Mouse (Mus musculus) gastrocnemius, adult 2 months (tissue): ENCODE measurements around the gene Tbx1. TPM values are rescaled to one million over a fixed set of nuclear protein-coding genes. Genes with fewer than 3 reads are reported as not detected.

Experiments
- DNase-seq: peaks from one replicate; pipeline ENCODE4 v3.0.0; 2022
- H3K27ac ChIP-seq: fragments of 200-600 bp; 2 replicates; pipeline ENCODE4 v1.8.1; 2022; ENCODE audit warnings: mild to moderate bottlenecking
- H3K4me3 ChIP-seq: fragments of 200-600 bp; 2 replicates; pipeline ENCODE4 v1.8.1; 2022; ENCODE audit warnings: mild to moderate bottlenecking, moderate library complexity
- CTCF ChIP-seq: fragments of 200-600 bp; IDR thresholded peaks from 2 replicates; pipeline ENCODE4 v1.8.1; 2022; ENCODE audit warnings: antibody characterized with exemption, mild to moderate bottlenecking, moderate library complexity
- intact Hi-C: fragments of 180-260 bp; cut with DNase I; formaldehyde crosslinking; loops from one replicate; pipeline ENCODE4 v1.15.1; 2025
- total RNA-seq, 2 experiments: library from RNA; stranded (reverse); gene quantifications; 2 replicates each; pipeline ENCODE4 v1.2.3; 2021

The Tbx1 gene
- total RNA-seq, 2 experiments from 2014 or later: 1.2 to 4.7 TPM

- TF ChIP-seq CTCF: no peak
- intact Hi-C loops: loop anchor here (5.0 kb wide), 1 partner anchor 169 kb away; no protein-coding TSS in a partner anchor
- peak overlapping the region; percentile 82 for H3K27ac ChIP-seq
- peak overlapping the region; percentile 91 for H3K4me3 ChIP-seq
- DNase-seq: peak; percentile 60
Measured at GRCm38 (mm10) chr16:18628206-18628947, 37.9 kb upstream of the Tbx1 start.

GRCm38 (mm10) chr16:18627163-18627562 lies 36.7 kb upstream of the Tbx1 start:
- H3K27ac ChIP-seq: no peak overlapping the region
- TF ChIP-seq CTCF: no peak
- no peak for DNase-seq
- peak overlapping the region; percentile 72 for H3K4me3 ChIP-seq
- intact Hi-C loops: loop anchor here (5.0 kb wide), 1 partner anchor 170 kb away; no protein-coding TSS in a partner anchor

- peak; percentile 90 for DNase-seq
- Histone ChIP-seq H3K4me3 (peak within 1 kb of the TSS; percentile 72), H3K27ac (peak within 1 kb of the TSS; percentile 46)
- TF ChIP-seq CTCF: peak; percentile 97; the same call in 1 of the 2 replicates
- intact Hi-C loops: loop anchor here (1.0 to 5.0 kb wide), 2 partner anchors 52 to 171 kb away; no protein-coding TSS in a partner anchor
Measured at GRCm38 (mm10) chr16:18626376-18626878, 36.0 kb upstream of the Tbx1 start, which contains the start of gene Gm49601. Gm49601 (minus strand) TSS chr16:18626427.

GRCm38 (mm10) chr16:18625791-18626311 lies 35.4 kb upstream of the Tbx1 start:
- Histone ChIP-seq H3K27ac (peak overlapping the region; percentile 46), H3K4me3 (peak overlapping the region; percentile 72)
- intact Hi-C loops: loop anchor here (1.0 to 5.0 kb wide), 2 partner anchors 52 to 171 kb away; no protein-coding TSS in a partner anchor
- TF ChIP-seq CTCF: no peak
- DNase-seq: peak; percentile 53

- no peak for DNase-seq
- H3K27ac ChIP-seq: no peak overlapping the region
- H3K4me3 ChIP-seq: no peak overlapping the region
- TF ChIP-seq CTCF: no peak
- intact Hi-C loops: loop anchor here (5.0 kb wide), 1 partner anchor 172 kb away; no protein-coding TSS in a partner anchor
Measured at GRCm38 (mm10) chr16:18625097-18625496, 34.6 kb upstream of the Tbx1 start.

- H3K27ac ChIP-seq: no peak overlapping the region
- DNase-seq: no peak
- no peak overlapping the region for H3K4me3 ChIP-seq
- TF ChIP-seq CTCF: no peak
- intact Hi-C loops: loop anchor here (5.0 kb wide), 1 partner anchor 173 kb away; no protein-coding TSS in a partner anchor
Measured at GRCm38 (mm10) chr16:18624641-18625040, 34.2 kb upstream of the Tbx1 start.

- DNase-seq: no peak
- intact Hi-C loops: no loop called here
- TF ChIP-seq CTCF: no peak
Measured at GRCm38 (mm10) chr16:18623751-18624540, 33.5 kb upstream of the Tbx1 start.

GRCm38 (mm10) chr16:18622916-18623750 lies 32.7 kb upstream of the Tbx1 start:
- no peak overlapping the region for H3K4me3 ChIP-seq
- DNase-seq: no peak
- TF ChIP-seq CTCF: no peak
- intact Hi-C loops: no loop called here
- no peak overlapping the region for H3K27ac ChIP-seq

More at GRCm38 (mm10) chr16:18623751-18624540, 33.5 kb upstream of the Tbx1 start:
- Histone ChIP-seq H3K27ac (no peak overlapping the region), H3K4me3 (no peak overlapping the region)

GRCm38 (mm10) chr16:18622019-18622418 lies 31.5 kb upstream of the Tbx1 start, which contains the start of gene Gp1bb:
Gp1bb (minus strand) TSS chr16:18622403.
- peak within 1 kb of the TSS; percentile 72 for H3K4me3 ChIP-seq
- intact Hi-C loops: no loop called here
- DNase-seq: no peak
- no peak for TF ChIP-seq CTCF
- H3K27ac ChIP-seq: no peak within 1 kb of the TSS

GRCm38 (mm10) chr16:18621362-18622001 lies 31.0 kb upstream of the Tbx1 start:
- DNase-seq: no peak
- no peak for TF ChIP-seq CTCF
- H3K4me3 ChIP-seq: peak overlapping the region; percentile 72
- intact Hi-C loops: no loop called here
- H3K27ac ChIP-seq: no peak overlapping the region
